Mouse (Mus musculus): Measurements from ENCODE around the gene Ppcdc. TPM values are rescaled to one million over a fixed set of nuclear protein-coding genes. Genes with fewer than 3 reads are reported as not detected.

Ppcdc gene
- polyA plus RNA-seq, 1 experiment from 2014 or later: 29.5 TPM

- DNase-seq (ENCODE audit: low spot score) (no peak), ATAC-seq (replicated peaks; ENCODE audit: low FRiP score) (no peak)
- WGBS: 89% methylated on average over 5 of the region's 5 CpGs
- Histone ChIP-seq H3K36me3 (ENCODE audit: control insufficient read depth, insufficient read depth, low read length) (no peaks in the 10 kb centered on the region), H3K9me3 (ENCODE audit: control insufficient read depth, low read length) (peaks cover 3% of the 10 kb centered on the region; the same call in 1 of the 2 replicates), H3K4me2 (ENCODE audit: low read depth, low read length, severe bottlenecking) (no peak overlapping the region), H3K27ac (ENCODE audit: low read depth, low read length) (no peak overlapping the region), H3K9ac (ENCODE audit: low read length) (no peak overlapping the region), H3K4me1 (replicated peaks; ENCODE audit: control insufficient read depth, insufficient read depth, low read length) (no peaks in the 10 kb centered on the region), H3K4me3 (ENCODE audit: low read depth, low read length) (no peak overlapping the region), H3K27me3 (ENCODE audit: control insufficient read depth, insufficient read depth, low read length) (no peaks in the 10 kb centered on the region)
Measured at GRCm38 (mm10) chr9:57404036-57404435, 35.9 kb downstream of the Ppcdc start.

GRCm38 (mm10) chr9:57402318-57403251 is 37.3 kb downstream of the Ppcdc start:
- DNase-seq (ENCODE audit: low spot score) (no peak), ATAC-seq (replicated peaks; ENCODE audit: low FRiP score) (no peak)
- Histone ChIP-seq H3K27me3 (ENCODE audit: control insufficient read depth, insufficient read depth, low read length) (no peaks in the 10 kb centered on the region), H3K36me3 (ENCODE audit: control insufficient read depth, insufficient read depth, low read length) (no peaks in the 10 kb centered on the region), H3K9ac (ENCODE audit: low read length) (no peak overlapping the region), H3K9me3 (ENCODE audit: control insufficient read depth, low read length) (peaks cover 5% of the 10 kb centered on the region), H3K4me3 (ENCODE audit: low read depth, low read length) (no peak overlapping the region), H3K27ac (ENCODE audit: low read depth, low read length) (no peak overlapping the region), H3K4me1 (replicated peaks; ENCODE audit: control insufficient read depth, insufficient read depth, low read length) (no peaks in the 10 kb centered on the region), H3K4me2 (ENCODE audit: low read depth, low read length, severe bottlenecking) (no peak overlapping the region)
- 89% methylated on average over 15 of the region's 15 CpGs for WGBS

- H3K4me3 ChIP-seq (ENCODE audit: low read depth, low read length): no peak overlapping the region
- no peaks in the 10 kb centered on the region for H3K36me3 ChIP-seq (ENCODE audit: control insufficient read depth, insufficient read depth, low read length)
- no peak for ATAC-seq (replicated peaks; ENCODE audit: low FRiP score)
- 100% methylated on average over 2 of the region's 2 CpGs for WGBS
- no peak overlapping the region for H3K4me2 ChIP-seq (ENCODE audit: low read depth, low read length, severe bottlenecking)
- no peak overlapping the region for H3K9ac ChIP-seq (ENCODE audit: low read length)
- no peak overlapping the region for H3K27ac ChIP-seq (ENCODE audit: low read depth, low read length)
- no peaks in the 10 kb centered on the region for H3K27me3 ChIP-seq (ENCODE audit: control insufficient read depth, insufficient read depth, low read length)
- H3K4me1 ChIP-seq (replicated peaks; ENCODE audit: control insufficient read depth, insufficient read depth, low read length): no peaks in the 10 kb centered on the region
- H3K9me3 ChIP-seq (ENCODE audit: control insufficient read depth, low read length): peaks cover 5% of the 10 kb centered on the region
- no peak for DNase-seq (ENCODE audit: low spot score)
Measured at GRCm38 (mm10) chr9:57398773-57399172, 41.2 kb downstream of the Ppcdc start.

- ATAC-seq (replicated peaks; ENCODE audit: low FRiP score) (no peak), DNase-seq (ENCODE audit: low spot score) (no peak)
- H3K4me1 ChIP-seq (replicated peaks; ENCODE audit: control insufficient read depth, insufficient read depth, low read length): no peaks in the 10 kb centered on the region
- no peaks in the 10 kb centered on the region for H3K27me3 ChIP-seq (ENCODE audit: control insufficient read depth, insufficient read depth, low read length)
- no peak overlapping the region for H3K9ac ChIP-seq (ENCODE audit: low read length)
- H3K36me3 ChIP-seq (ENCODE audit: control insufficient read depth, insufficient read depth, low read length): no peaks in the 10 kb centered on the region
- no peaks in the 10 kb centered on the region for H3K9me3 ChIP-seq (ENCODE audit: control insufficient read depth, low read length)
- no peak overlapping the region for H3K4me3 ChIP-seq (ENCODE audit: low read depth, low read length)
- H3K27ac ChIP-seq (ENCODE audit: low read depth, low read length): no peak overlapping the region
- 89% methylated on average over 1 of the region's 1 CpGs for WGBS
- H3K4me2 ChIP-seq (ENCODE audit: low read depth, low read length, severe bottlenecking): no peak overlapping the region
Measured at GRCm38 (mm10) chr9:57392892-57393291, 47.0 kb downstream of the Ppcdc start.

GRCm38 (mm10) chr9:57390869-57391268 is 49.1 kb downstream of the Ppcdc start:
- no peaks in the 10 kb centered on the region for H3K36me3 ChIP-seq (ENCODE audit: control insufficient read depth, insufficient read depth, low read length)
- H3K4me2 ChIP-seq (ENCODE audit: low read depth, low read length, severe bottlenecking): no peak overlapping the region
- WGBS: 78% methylated on average over 3 of the region's 3 CpGs
- DNase-seq (ENCODE audit: low spot score) (no peak), ATAC-seq (replicated peaks; ENCODE audit: low FRiP score) (no peak)
- no peaks in the 10 kb centered on the region for H3K27me3 ChIP-seq (ENCODE audit: control insufficient read depth, insufficient read depth, low read length)
- no peak overlapping the region for H3K27ac ChIP-seq (ENCODE audit: low read depth, low read length)
- H3K9ac ChIP-seq (ENCODE audit: low read length): no peak overlapping the region
- no peak overlapping the region for H3K4me3 ChIP-seq (ENCODE audit: low read depth, low read length)
- H3K9me3 ChIP-seq (ENCODE audit: control insufficient read depth, low read length): no peaks in the 10 kb centered on the region
- H3K4me1 ChIP-seq (replicated peaks; ENCODE audit: control insufficient read depth, insufficient read depth, low read length): no peaks in the 10 kb centered on the region

GRCm38 (mm10) chr9:57389131-57389530 is 50.8 kb downstream of the Ppcdc start:
- ATAC-seq (replicated peaks; ENCODE audit: low FRiP score): no peak
- Histone ChIP-seq H3K4me1 (replicated peaks; ENCODE audit: control insufficient read depth, insufficient read depth, low read length) (no peaks in the 10 kb centered on the region), H3K9me3 (ENCODE audit: control insufficient read depth, low read length) (no peaks in the 10 kb centered on the region), H3K27me3 (ENCODE audit: control insufficient read depth, insufficient read depth, low read length) (no peaks in the 10 kb centered on the region), H3K4me2 (ENCODE audit: low read depth, low read length, severe bottlenecking) (no peak overlapping the region), H3K27ac (ENCODE audit: low read depth, low read length) (no peak overlapping the region), H3K36me3 (ENCODE audit: control insufficient read depth, insufficient read depth, low read length) (no peaks in the 10 kb centered on the region), H3K9ac (ENCODE audit: low read length) (no peak overlapping the region), H3K4me3 (ENCODE audit: low read depth, low read length) (no peak overlapping the region)
- 29% methylated on average over 1 of the region's 1 CpGs for WGBS
- DNase-seq (ENCODE audit: low spot score): no peak

GRCm38 (mm10) chr9:57386926-57387325 is 53.0 kb downstream of the Ppcdc start:
- no peaks in the 10 kb centered on the region for H3K27me3 ChIP-seq (ENCODE audit: control insufficient read depth, insufficient read depth, low read length)
- no peaks in the 10 kb centered on the region for H3K9me3 ChIP-seq (ENCODE audit: control insufficient read depth, low read length)
- no peak for ATAC-seq (replicated peaks; ENCODE audit: low FRiP score)
- no peak overlapping the region for H3K27ac ChIP-seq (ENCODE audit: low read depth, low read length)
- 87% methylated on average over 4 of the region's 4 CpGs for WGBS
- DNase-seq (ENCODE audit: low spot score): no peak
- no peak overlapping the region for H3K4me2 ChIP-seq (ENCODE audit: low read depth, low read length, severe bottlenecking)
- no peaks in the 10 kb centered on the region for H3K4me1 ChIP-seq (replicated peaks; ENCODE audit: control insufficient read depth, insufficient read depth, low read length)
- no peak overlapping the region for H3K4me3 ChIP-seq (ENCODE audit: low read depth, low read length)
- H3K36me3 ChIP-seq (ENCODE audit: control insufficient read depth, insufficient read depth, low read length): no peaks in the 10 kb centered on the region
- H3K9ac ChIP-seq (ENCODE audit: low read length): no peak overlapping the region

GRCm38 (mm10) chr9:57384621-57385020 is 55.3 kb downstream of the Ppcdc start:
- H3K27me3 ChIP-seq (ENCODE audit: control insufficient read depth, insufficient read depth, low read length): no peaks in the 10 kb centered on the region
- DNase-seq (ENCODE audit: low spot score) (no peak), ATAC-seq (replicated peaks; ENCODE audit: low FRiP score) (no peak)
- WGBS: 85% methylated on average over 2 of the region's 2 CpGs
- no peak overlapping the region for H3K4me3 ChIP-seq (ENCODE audit: low read depth, low read length)
- no peaks in the 10 kb centered on the region for H3K36me3 ChIP-seq (ENCODE audit: control insufficient read depth, insufficient read depth, low read length)
- no peaks in the 10 kb centered on the region for H3K9me3 ChIP-seq (ENCODE audit: control insufficient read depth, low read length)
- no peaks in the 10 kb centered on the region for H3K4me1 ChIP-seq (replicated peaks; ENCODE audit: control insufficient read depth, insufficient read depth, low read length)
- H3K4me2 ChIP-seq (ENCODE audit: low read depth, low read length, severe bottlenecking): no peak overlapping the region
- H3K9ac ChIP-seq (ENCODE audit: low read length): no peak overlapping the region
- no peak overlapping the region for H3K27ac ChIP-seq (ENCODE audit: low read depth, low read length)

GRCm38 (mm10) chr9:57360999-57361398 is 78.9 kb downstream of the Ppcdc start:
- Histone ChIP-seq H3K4me3 (ENCODE audit: low read depth, low read length) (no peak overlapping the region), H3K9me3 (ENCODE audit: control insufficient read depth, low read length) (no peaks in the 10 kb centered on the region), H3K27ac (ENCODE audit: low read depth, low read length) (no peak overlapping the region), H3K36me3 (ENCODE audit: control insufficient read depth, insufficient read depth, low read length) (no peaks in the 10 kb centered on the region), H3K27me3 (ENCODE audit: control insufficient read depth, insufficient read depth, low read length) (no peaks in the 10 kb centered on the region), H3K4me1 (replicated peaks; ENCODE audit: control insufficient read depth, insufficient read depth, low read length) (no peaks in the 10 kb centered on the region), H3K9ac (ENCODE audit: low read length) (no peak overlapping the region), H3K4me2 (ENCODE audit: low read depth, low read length, severe bottlenecking) (no peak overlapping the region)
- 95% methylated on average over 3 of the region's 3 CpGs for WGBS
- DNase-seq (ENCODE audit: low spot score): no peak
- ATAC-seq (replicated peaks; ENCODE audit: low FRiP score): no peak

All from forebrain, embryonic 11.5 days (tissue).